Mouse (Mus musculus) limb, embryonic 14.5 days (tissue): ENCODE measurements around the gene 4930568D16Rik. TPM values are rescaled to one million over a fixed set of nuclear protein-coding genes. Genes with fewer than 3 reads are reported as not detected.
A peak's percentile ranks its signal among the peaks of the same experiment; 100 is the strongest.

ENCODE experiments used
- ATAC-seq: fragments of 200-750 bp; cut with Nextera tagmentation; 2 replicates; pipeline ENCODE4 v1.8.0; 2017; ENCODE audit warnings: low read depth, moderate number of reproducible peaks, moderate TSS enrichment; ENCODE audit not compliant: low FRiP score
- DNase-seq: peaks from one replicate; pipeline ENCODE4 v3.0.0-alpha.2; 2015; ENCODE audit warnings: low spot score
- H3K27ac ChIP-seq: fragments of 300-500 bp; sonication (generic); replicated peaks from 2 replicates; pipeline ENCODE4 v1.5.1; 2014; ENCODE audit warnings: low read depth, mild to moderate bottlenecking, low read length, moderate library complexity, mixed read lengths
- H3K27me3 ChIP-seq: fragments of 300-500 bp; sonication (generic); 2 replicates; pipeline ENCODE4 v1.6.1; 2014; ENCODE audit warnings: low read length, mixed read lengths; ENCODE audit not compliant: control insufficient read depth, insufficient read depth
- H3K36me3 ChIP-seq: fragments of 300-500 bp; sonication (generic); 2 replicates; pipeline ENCODE4 v1.6.1; 2014; ENCODE audit warnings: mild to moderate bottlenecking, low read length, moderate library complexity, mixed read lengths; ENCODE audit not compliant: control insufficient read depth, insufficient read depth
- H3K4me1 ChIP-seq: fragments of 300-500 bp; sonication (generic); 2 replicates; pipeline ENCODE4 v1.6.1; 2014; ENCODE audit warnings: antibody characterized with exemption, low read length, mixed read lengths; ENCODE audit not compliant: control insufficient read depth, insufficient read depth
- H3K4me2 ChIP-seq: fragments of 300-500 bp; sonication (generic); replicated peaks from 2 replicates; pipeline ENCODE4 v1.6.1; 2014; ENCODE audit warnings: low read depth, mild to moderate bottlenecking, low read length, moderate library complexity; ENCODE audit not compliant: severe bottlenecking
- H3K4me3 ChIP-seq: fragments of 300-500 bp; sonication (generic); replicated peaks from 2 replicates; pipeline ENCODE4 v1.5.1; 2014; ENCODE audit warnings: low read length
- H3K9ac ChIP-seq: fragments of 300-500 bp; sonication (generic); 2 replicates; pipeline ENCODE4 v1.6.1; 2014; ENCODE audit warnings: mild to moderate bottlenecking, low read depth, low read length, moderate library complexity; ENCODE audit not compliant: severe bottlenecking
- H3K9me3 ChIP-seq: fragments of 300-500 bp; sonication (generic); 2 replicates; pipeline ENCODE4 v1.6.1; 2016; ENCODE audit warnings: low read length; ENCODE audit not compliant: control insufficient read depth
- POLR2A ChIP-seq: fragments of 200-500 bp; IDR thresholded peaks from 2 replicates; pipeline ENCODE4 v1.8.0; 2012; ENCODE audit warnings: inconsistent platforms, mild to moderate bottlenecking, moderate library complexity, borderline replicate concordance; ENCODE audit not compliant: insufficient read depth, insufficient read length; ENCODE audit errors: extremely low read depth
- WGBS: fragments of 180-500 bp; shearing (Covaris S2); extraction: QIAGEN DNeasy Blood & Tissue Kit; methylation state at CpG from one replicate; pipeline ENCODE4 v1.1.7; 2014; 5-methylcytosine and 5-hydroxymethylcytosine counted together
- polyA plus RNA-seq, 2 experiments: library from polyadenylated mRNA; depleted of rRNA in 1 of 2; stranded (reverse) in 1 of 2; unstranded in 1 of 2; fragments of >200 nt; fragmentation: Nextera tagmentation in 1 of 2; extraction: Ambion mirVana in 1 of 2; gene quantifications; 2 replicates each; pipeline versions ENCODE4 v1.2.1 to v1.2.3; 2012 to 2014

The 4930568D16Rik gene
- polyA plus RNA-seq, 2 experiments = not detected

GRCm38 (mm10) chr2:35402391-35402790 lies 34.9 kb upstream of the 4930568D16Rik start:
- no peaks in the 10 kb centered on the region for H3K9me3 ChIP-seq
- ATAC-seq (no peak), DNase-seq (no peak)
- 92% methylated on average over 16 of the region's 16 CpGs for WGBS
- H3K36me3 ChIP-seq = 0 out of 2 replicates have a peak, but pooled peaks cover 6% of the 10 kb centered on the region
- no peak overlapping the region for H3K9ac ChIP-seq
- H3K27ac ChIP-seq = no peak overlapping the region
- TF ChIP-seq POLR2A = no peak
- no peak overlapping the region for H3K4me3 ChIP-seq
- no peaks in the 10 kb centered on the region for H3K27me3 ChIP-seq
- H3K4me2 ChIP-seq = no peak overlapping the region
- no peaks in the 10 kb centered on the region for H3K4me1 ChIP-seq

DNA sequence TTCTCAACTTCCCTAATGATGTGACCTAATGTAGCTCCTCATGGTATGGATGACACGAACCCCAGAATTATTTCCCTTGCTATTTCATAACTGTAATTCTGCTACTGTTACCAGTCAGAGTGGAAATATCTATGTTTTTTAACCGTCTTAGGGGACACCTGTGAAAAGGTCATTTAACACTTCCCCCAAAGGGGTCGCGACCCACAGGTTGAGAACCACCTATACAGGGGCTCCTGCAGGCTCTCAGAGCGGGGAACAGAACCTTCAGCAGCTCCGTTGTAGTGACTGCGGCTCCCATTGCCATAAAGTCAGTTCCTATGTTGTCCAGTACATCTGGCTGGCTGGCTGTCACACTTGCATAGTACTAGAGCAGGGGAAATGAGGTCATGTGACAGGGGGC lies 33.2 kb upstream of the 4930568D16Rik start:
- no peak for ATAC-seq
- Histone ChIP-seq H3K27ac (no peak overlapping the region), H3K4me2 (no peak overlapping the region), H3K4me1 (no peaks in the 10 kb centered on the region), H3K9me3 (no peaks in the 10 kb centered on the region), H3K27me3 (no peaks in the 10 kb centered on the region), H3K4me3 (no peak overlapping the region), H3K36me3 (0 out of 2 replicates have a peak, but pooled peaks cover 4% of the 10 kb centered on the region), H3K9ac (no peak overlapping the region)
- WGBS = 83% methylated on average over 7 of the region's 7 CpGs
- no peak for DNase-seq
- TF ChIP-seq POLR2A = no peak

DNA sequence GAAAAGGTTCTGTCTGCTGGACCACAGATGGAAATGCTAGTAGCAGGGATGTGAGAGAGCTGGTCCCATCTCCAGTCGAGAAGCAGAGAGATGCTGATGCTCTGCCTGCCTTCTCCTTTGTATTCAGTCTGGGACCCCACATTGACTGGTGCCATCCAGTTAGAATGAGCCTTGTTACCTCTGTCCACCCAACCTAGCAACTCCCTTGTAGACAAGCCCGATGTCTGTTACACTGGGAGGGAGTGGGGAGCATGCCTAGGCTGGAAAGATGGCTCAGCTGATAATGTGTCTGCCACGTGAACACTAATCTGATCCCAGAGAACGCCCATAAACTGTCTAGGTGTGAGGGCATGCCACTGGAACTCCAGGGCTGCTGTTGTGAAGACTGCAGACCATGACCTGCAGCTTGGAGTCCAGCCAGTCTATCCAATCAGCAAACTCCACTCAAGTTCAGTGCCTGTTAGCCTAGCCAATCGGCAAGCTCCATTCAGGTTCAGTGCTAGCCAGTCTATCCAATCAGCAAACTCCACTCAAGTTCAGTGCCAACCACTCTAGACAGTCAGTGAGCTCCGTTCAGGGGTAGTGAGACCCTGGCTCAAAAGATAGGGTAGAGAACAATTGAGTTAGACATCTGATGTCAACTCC lies 30.8 kb upstream of the 4930568D16Rik start:
- Histone ChIP-seq H3K4me2 (no peak overlapping the region), H3K9me3 (no peaks in the 10 kb centered on the region), H3K4me1 (no peaks in the 10 kb centered on the region), H3K27ac (no peak overlapping the region), H3K9ac (no peak overlapping the region), H3K4me3 (no peak overlapping the region), H3K36me3 (0 out of 2 replicates have a peak, but pooled peaks cover 4% of the 10 kb centered on the region), H3K27me3 (no peaks in the 10 kb centered on the region)
- 68% methylated on average over 6 of the region's 6 CpGs for WGBS
- ATAC-seq (no peak), DNase-seq (no peak)
- TF ChIP-seq POLR2A = no peak

- Histone ChIP-seq H3K4me1 (no peaks in the 10 kb centered on the region), H3K27ac (no peak overlapping the region), H3K36me3 (0 out of 2 replicates have a peak, but pooled peaks cover 4% of the 10 kb centered on the region), H3K4me2 (no peak overlapping the region), H3K27me3 (no peaks in the 10 kb centered on the region), H3K4me3 (no peak overlapping the region), H3K9ac (no peak overlapping the region), H3K9me3 (no peaks in the 10 kb centered on the region)
- DNase-seq = peak; percentile 75
- 51% methylated on average over 11 of the region's 11 CpGs for WGBS
- TF ChIP-seq POLR2A = no peak
- peak; percentile 44; the same call in 1 of the 2 replicates for ATAC-seq
Measured at GRCm38 (mm10) chr2:35397590-35398173, 30.2 kb upstream of the 4930568D16Rik start.

DNA sequence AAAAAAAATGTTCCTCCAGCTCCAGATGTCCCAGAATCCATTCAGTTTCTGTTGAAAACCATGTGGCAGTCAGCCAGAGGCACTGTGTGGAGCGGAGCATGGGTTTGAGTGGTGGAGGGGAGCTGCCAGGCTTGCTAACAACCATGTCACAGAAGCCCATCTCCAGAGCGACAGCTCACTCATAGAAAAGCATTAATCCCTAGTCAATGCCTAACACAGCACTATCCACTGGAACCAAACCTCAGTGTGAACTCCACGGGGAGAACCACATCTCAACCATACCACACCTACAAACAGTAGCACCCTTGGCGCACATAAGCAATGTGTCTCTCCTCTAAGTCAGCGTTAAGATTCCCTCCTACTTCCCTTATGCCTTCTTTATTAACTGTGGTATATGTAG lies 29.6 kb upstream of the 4930568D16Rik start, which contains the start of gene 4930402F06Rik:
4930402F06Rik (minus strand) TSS at position 80 of the 400 bp plus-strand sequence.
- Histone ChIP-seq H3K4me1 (no peaks in the 10 kb centered on the region), H3K9ac (no peak within 1 kb of the TSS), H3K27ac (no peak within 1 kb of the TSS), H3K9me3 (no peaks in the 10 kb centered on the region), H3K4me2 (no peak within 1 kb of the TSS), H3K27me3 (no peaks in the 10 kb centered on the region), H3K4me3 (no peak within 1 kb of the TSS), H3K36me3 (0 out of 2 replicates have a peak, but pooled peaks cover under 1% of the 10 kb centered on the region)
- WGBS = 64% methylated on average over 5 of the region's 5 CpGs
- ATAC-seq (no peak), DNase-seq (no peak)
- no peak for TF ChIP-seq POLR2A
